Mouse (Mus musculus): ENCODE results near the gene H2-T22.

DNA sequence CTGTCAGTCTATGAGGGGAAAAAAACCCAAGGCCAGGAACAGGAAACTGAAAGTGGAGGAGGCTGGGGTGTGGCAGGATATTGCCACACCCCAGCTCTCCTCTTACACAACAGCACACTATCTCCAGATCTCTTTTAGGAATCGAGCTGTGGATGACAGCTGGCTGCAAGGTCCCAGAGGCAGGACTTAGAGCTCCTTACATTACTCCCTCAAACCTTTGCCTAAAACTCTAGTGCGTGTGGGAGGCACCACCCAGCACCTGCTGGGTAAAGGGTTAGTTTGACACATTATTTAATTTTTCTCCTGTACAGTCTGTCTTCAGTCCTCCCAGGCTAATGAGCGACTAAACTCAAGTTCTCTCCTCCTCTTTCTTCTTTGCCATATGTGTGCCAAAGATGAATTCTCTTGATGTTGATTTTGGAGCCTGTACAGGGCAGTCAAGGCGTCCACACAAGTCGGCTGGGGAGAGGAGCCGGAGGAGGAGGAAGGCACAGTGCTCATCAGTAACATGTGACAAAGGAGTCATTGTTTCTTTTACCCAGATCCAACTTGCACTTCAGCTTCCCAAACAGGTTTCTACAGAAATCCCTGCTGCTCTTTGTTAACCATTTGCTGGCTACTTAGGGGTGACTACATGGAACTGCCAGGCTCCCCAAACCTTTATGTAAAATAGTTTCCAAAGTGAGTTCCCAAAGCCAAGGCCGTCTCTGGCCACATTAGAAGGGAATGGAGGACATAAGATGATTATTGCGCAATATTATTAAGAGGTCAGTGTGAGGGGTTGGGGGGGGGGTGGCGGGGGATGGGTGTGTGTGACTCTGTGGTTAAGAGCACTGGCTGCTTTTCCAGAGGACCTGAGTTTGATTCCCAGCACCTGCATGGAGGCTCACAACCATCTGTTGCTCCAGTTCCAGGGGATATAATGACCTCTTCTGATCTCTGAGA is 18.6 kb downstream of the H2-T22 start:
- no peak for TF ChIP-seq USF1 (IDR thresholded peaks at IDR 0.05; ENCODE audit: low read depth)
- TF ChIP-seq CTCF (IDR thresholded peaks at IDR 0.05; ENCODE audit: control insufficient read depth, insufficient read depth, insufficient read length) = no peak
- TF ChIP-seq MAX (IDR thresholded peaks at IDR 0.05) = no peak
- no peak for TF ChIP-seq MYOG (IDR thresholded peaks at IDR 0.05; ENCODE audit: control insufficient read depth, extremely low read depth, insufficient read length)
- peak; percentile 31 for TF ChIP-seq MYOD1 (IDR thresholded peaks at IDR 0.05; ENCODE audit: control insufficient read depth, insufficient read length, low read depth)

All from C2C12 (cell line).